Mouse (Mus musculus) retina, embryonic 14.5 days (tissue): Measurements from ENCODE around the gene Ric1.

Experiments used
- DNase-seq: peaks from one replicate; pipeline ENCODE4 v3.0.0-alpha.2; 2015; ENCODE audit warnings: low spot score

The Ric1 gene

GRCm38 (mm10) chr19:29521637-29522435 is at the start of gene Ric1:
Ric1 (plus strand) TSS chr19:29522282.
- peak; percentile 88 for DNase-seq

- no peak for DNase-seq
Measured at GRCm38 (mm10) chr19:29472424-29472823, 49.7 kb upstream of the Ric1 start.

- no peak for DNase-seq
Measured at GRCm38 (mm10) chr19:29472946-29473345, 49.1 kb upstream of the Ric1 start.

- no peak for DNase-seq
Measured at GRCm38 (mm10) chr19:29474803-29475202, 47.3 kb upstream of the Ric1 start.

GRCm38 (mm10) chr19:29475210-29475620 is 46.9 kb upstream of the Ric1 start:
- DNase-seq: no peak

GRCm38 (mm10) chr19:29478598-29478997 is 43.5 kb upstream of the Ric1 start:
- DNase-seq: no peak

- no peak for DNase-seq
Measured at GRCm38 (mm10) chr19:29481578-29481977, 40.5 kb upstream of the Ric1 start.

GRCm38 (mm10) chr19:29482148-29482547 is 39.9 kb upstream of the Ric1 start:
- no peak for DNase-seq

- no peak for DNase-seq
Measured at GRCm38 (mm10) chr19:29482637-29483036, 39.4 kb upstream of the Ric1 start.

- no peak for DNase-seq
Measured at GRCm38 (mm10) chr19:29483386-29483785, 38.7 kb upstream of the Ric1 start.

GRCm38 (mm10) chr19:29484537-29484936 is 37.5 kb upstream of the Ric1 start:
- no peak for DNase-seq

- no peak for DNase-seq
Measured at GRCm38 (mm10) chr19:29485257-29485948, 36.7 kb upstream of the Ric1 start.

GRCm38 (mm10) chr19:29486545-29487206 is 35.4 kb upstream of the Ric1 start:
- DNase-seq: peak; percentile 42

- no peak for DNase-seq
Measured at GRCm38 (mm10) chr19:29487326-29488072, 34.6 kb upstream of the Ric1 start.

- DNase-seq: no peak
Measured at GRCm38 (mm10) chr19:29488073-29488390, 34.0 kb upstream of the Ric1 start.

GRCm38 (mm10) chr19:29488420-29488819 is 33.7 kb upstream of the Ric1 start:
- DNase-seq: no peak

- no peak for DNase-seq
Measured at GRCm38 (mm10) chr19:29489785-29490284, 32.2 kb upstream of the Ric1 start.

GRCm38 (mm10) chr19:29491467-29491866 is 30.6 kb upstream of the Ric1 start:
- DNase-seq: no peak

- DNase-seq: no peak
Measured at GRCm38 (mm10) chr19:29494454-29494853, 27.6 kb upstream of the Ric1 start.

GRCm38 (mm10) chr19:29496001-29496597 is 26.0 kb upstream of the Ric1 start:
- DNase-seq: no peak

GRCm38 (mm10) chr19:29496786-29497557 is 25.1 kb upstream of the Ric1 start:
- DNase-seq: no peak
